Mouse (Mus musculus) heart, embryonic 13.5 days (tissue): ENCODE data around the gene Mrln. TPM values are rescaled to one million over a fixed set of nuclear protein-coding genes. Genes with fewer than 3 reads are reported as not detected.

Experiments
- ATAC-seq: fragments of 200-750 bp; cut with Nextera tagmentation; 2 replicates; pipeline ENCODE4 v1.8.0; 2017; ENCODE audit warnings: moderate TSS enrichment; ENCODE audit not compliant: insufficient number of reproducible peaks, low FRiP score, low TSS enrichment; ENCODE audit errors: extremely low read depth
- H3K27ac ChIP-seq: fragments of 300-500 bp; sonication (generic); replicated peaks from 2 replicates; pipeline ENCODE4 v1.5.1; 2015; ENCODE audit warnings: moderate library complexity, mild to moderate bottlenecking, inconsistent platforms
- H3K27me3 ChIP-seq: fragments of 300-500 bp; sonication (generic); replicated peaks from 2 replicates; pipeline ENCODE4 v1.6.1; 2015; ENCODE audit warnings: mild to moderate bottlenecking, inconsistent platforms
- H3K36me3 ChIP-seq: fragments of 300-500 bp; sonication (generic); 2 replicates; pipeline ENCODE4 v1.6.1; 2015; ENCODE audit warnings: mild to moderate bottlenecking, inconsistent platforms
- H3K4me1 ChIP-seq: fragments of 300-500 bp; sonication (generic); 2 replicates; pipeline ENCODE4 v1.6.1; 2015; ENCODE audit warnings: inconsistent platforms
- H3K4me2 ChIP-seq: fragments of 300-500 bp; sonication (generic); 2 replicates; pipeline ENCODE4 v1.6.1; 2015; ENCODE audit warnings: inconsistent platforms, mild to moderate bottlenecking, moderate library complexity
- H3K4me3 ChIP-seq: fragments of 300-500 bp; sonication (generic); 2 replicates; pipeline ENCODE4 v1.5.1; 2015; ENCODE audit warnings: moderate library complexity, mild to moderate bottlenecking, inconsistent platforms
- H3K9ac ChIP-seq: fragments of 300-500 bp; sonication (generic); 2 replicates; pipeline ENCODE4 v1.6.1; 2015; ENCODE audit warnings: inconsistent platforms, mild to moderate bottlenecking, moderate library complexity
- H3K9me3 ChIP-seq: fragments of 300-500 bp; sonication (generic); 2 replicates; pipeline ENCODE4 v1.6.1; 2016; ENCODE audit warnings: inconsistent platforms
- WGBS: fragments of 180-500 bp; shearing (Covaris S2); methylation state at CpG from one replicate; pipeline ENCODE4 v1.1.7; 2015; ENCODE audit warnings: mixed read lengths; 5-methylcytosine and 5-hydroxymethylcytosine counted together
- polyA plus RNA-seq: library from polyadenylated mRNA; unstranded; fragments of >200 nt; fragmentation: Nextera tagmentation; extraction: Ambion mirVana; gene quantifications from 2 replicates; pipeline ENCODE4 v1.2.1, GENCODE M21; 2015

The Mrln gene
- polyA plus RNA-seq, 1 experiment from 2014 or later, result 0.57 TPM

DNA sequence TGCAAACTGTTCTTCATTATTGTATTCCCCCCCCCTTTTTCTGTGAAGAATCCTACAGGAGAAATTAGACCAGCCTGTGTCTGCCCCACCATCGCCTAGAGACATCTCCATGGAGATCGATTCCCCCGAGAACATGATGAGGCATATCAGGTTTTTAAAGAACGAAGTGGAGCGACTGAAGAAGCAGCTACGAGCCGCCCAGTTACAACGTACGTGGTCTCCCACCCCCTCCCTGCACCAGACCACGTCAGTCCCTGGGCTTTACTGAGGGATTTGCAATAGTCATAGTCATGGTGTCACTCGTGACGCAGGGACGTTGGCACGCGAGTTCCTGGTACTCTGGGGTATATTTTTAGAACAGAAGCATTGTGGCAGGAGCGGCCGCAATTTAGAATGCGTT lies 35.4 kb upstream of the Mrln start:
- Histone ChIP-seq H3K9ac (peak overlapping the region; percentile 29), H3K4me1 (peaks cover 63% of the 10 kb centered on the region), H3K4me3 (no peak overlapping the region), H3K27me3 (no peaks in the 10 kb centered on the region), H3K9me3 (no peaks in the 10 kb centered on the region), H3K36me3 (peaks cover 65% of the 10 kb centered on the region), H3K4me2 (peak overlapping the region; percentile 35), H3K27ac (peak overlapping the region; percentile 63)
- 50% methylated on average over 18 of the region's 18 CpGs for WGBS
- ATAC-seq, result no peak

DNA sequence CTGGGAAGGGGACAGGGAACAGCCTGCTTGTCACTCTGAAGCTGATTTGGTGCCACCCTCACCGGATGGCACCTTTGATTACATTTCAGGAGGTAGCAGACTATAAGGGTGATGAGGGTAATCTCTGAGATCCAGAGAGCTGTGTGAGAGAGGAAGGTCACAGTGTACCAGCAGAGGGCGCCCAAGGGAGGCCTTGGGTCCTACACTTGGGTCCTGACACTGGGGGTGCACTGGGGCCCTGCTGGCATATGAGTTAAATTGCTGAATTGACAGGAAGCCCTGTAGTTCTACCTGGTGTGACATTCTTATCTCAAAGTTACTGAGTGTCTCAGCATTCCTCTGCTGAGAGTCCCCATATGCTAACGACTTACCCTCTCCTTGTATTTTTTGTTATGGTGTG lies 31.1 kb upstream of the Mrln start:
- H3K4me2 ChIP-seq, result no peak overlapping the region
- no peak for ATAC-seq
- no peaks in the 10 kb centered on the region for H3K27me3 ChIP-seq
- peaks cover 92% of the 10 kb centered on the region for H3K36me3 ChIP-seq
- peaks cover 30% of the 10 kb centered on the region for H3K4me1 ChIP-seq
- H3K27ac ChIP-seq, result 0 out of 2 replicates have a peak overlapping the region, but pooled peaks have one; percentile 15
- no peak overlapping the region for H3K4me3 ChIP-seq
- no peaks in the 10 kb centered on the region for H3K9me3 ChIP-seq
- WGBS, result 45% methylated on average over 3 of the region's 3 CpGs
- H3K9ac ChIP-seq, result no peak overlapping the region

GRCm38 (mm10) chr10:70174494-70175190 lies 29.8 kb upstream of the Mrln start:
- Histone ChIP-seq H3K27ac (no peak overlapping the region), H3K9me3 (no peaks in the 10 kb centered on the region), H3K4me1 (peaks cover 17% of the 10 kb centered on the region; the same call in 1 of the 2 replicates), H3K9ac (no peak overlapping the region; the same call in 1 of the 2 replicates), H3K4me3 (no peak overlapping the region), H3K4me2 (no peak overlapping the region), H3K36me3 (peaks cover 91% of the 10 kb centered on the region), H3K27me3 (no peaks in the 10 kb centered on the region)
- no peak for ATAC-seq
- 76% methylated on average over 16 of the region's 16 CpGs for WGBS

DNA sequence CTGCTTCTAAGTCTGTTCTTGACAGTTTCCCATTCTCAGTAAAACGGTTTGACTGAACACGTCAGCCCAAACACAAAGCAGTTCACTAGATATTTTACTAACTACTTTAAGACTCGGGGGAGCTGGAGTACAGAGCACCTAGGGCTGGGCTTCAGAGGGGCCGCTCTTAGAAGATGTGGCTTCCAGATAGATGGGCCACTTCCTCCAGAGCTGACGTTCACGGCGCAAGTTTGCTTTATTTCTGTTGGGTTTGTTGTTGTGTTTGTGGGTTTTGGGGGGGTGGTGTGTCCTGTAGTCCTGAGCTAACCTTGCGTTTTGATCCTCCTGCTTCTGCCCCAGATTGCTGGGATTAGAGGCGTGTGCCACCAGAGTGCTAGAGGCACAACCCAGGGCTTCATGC lies 23.7 kb upstream of the Mrln start:
- Histone ChIP-seq H3K4me3 (no peak overlapping the region), H3K9me3 (no peaks in the 10 kb centered on the region), H3K27ac (0 out of 2 replicates have a peak overlapping the region, but pooled peaks have one; percentile 15), H3K4me1 (peaks cover 34% of the 10 kb centered on the region), H3K36me3 (peaks cover 68% of the 10 kb centered on the region), H3K27me3 (no peaks in the 10 kb centered on the region), H3K9ac (no peak overlapping the region), H3K4me2 (no peak overlapping the region)
- no peak for ATAC-seq
- 82% methylated on average over 9 of the region's 9 CpGs for WGBS

GRCm38 (mm10) chr10:70181279-70181972 lies 23.0 kb upstream of the Mrln start:
- H3K27ac ChIP-seq, result peak overlapping the region; percentile 15; the same call in 1 of the 2 replicates
- H3K9ac ChIP-seq, result no peak overlapping the region
- WGBS, result 79% methylated on average over 11 of the region's 11 CpGs
- H3K4me1 ChIP-seq, result peaks cover 37% of the 10 kb centered on the region
- no peaks in the 10 kb centered on the region for H3K27me3 ChIP-seq
- ATAC-seq, result 0 out of 2 replicates have a peak, but pooled peaks have one; percentile 19
- H3K9me3 ChIP-seq, result no peaks in the 10 kb centered on the region
- H3K36me3 ChIP-seq, result peaks cover 68% of the 10 kb centered on the region
- H3K4me3 ChIP-seq, result no peak overlapping the region
- H3K4me2 ChIP-seq, result no peak overlapping the region

DNA sequence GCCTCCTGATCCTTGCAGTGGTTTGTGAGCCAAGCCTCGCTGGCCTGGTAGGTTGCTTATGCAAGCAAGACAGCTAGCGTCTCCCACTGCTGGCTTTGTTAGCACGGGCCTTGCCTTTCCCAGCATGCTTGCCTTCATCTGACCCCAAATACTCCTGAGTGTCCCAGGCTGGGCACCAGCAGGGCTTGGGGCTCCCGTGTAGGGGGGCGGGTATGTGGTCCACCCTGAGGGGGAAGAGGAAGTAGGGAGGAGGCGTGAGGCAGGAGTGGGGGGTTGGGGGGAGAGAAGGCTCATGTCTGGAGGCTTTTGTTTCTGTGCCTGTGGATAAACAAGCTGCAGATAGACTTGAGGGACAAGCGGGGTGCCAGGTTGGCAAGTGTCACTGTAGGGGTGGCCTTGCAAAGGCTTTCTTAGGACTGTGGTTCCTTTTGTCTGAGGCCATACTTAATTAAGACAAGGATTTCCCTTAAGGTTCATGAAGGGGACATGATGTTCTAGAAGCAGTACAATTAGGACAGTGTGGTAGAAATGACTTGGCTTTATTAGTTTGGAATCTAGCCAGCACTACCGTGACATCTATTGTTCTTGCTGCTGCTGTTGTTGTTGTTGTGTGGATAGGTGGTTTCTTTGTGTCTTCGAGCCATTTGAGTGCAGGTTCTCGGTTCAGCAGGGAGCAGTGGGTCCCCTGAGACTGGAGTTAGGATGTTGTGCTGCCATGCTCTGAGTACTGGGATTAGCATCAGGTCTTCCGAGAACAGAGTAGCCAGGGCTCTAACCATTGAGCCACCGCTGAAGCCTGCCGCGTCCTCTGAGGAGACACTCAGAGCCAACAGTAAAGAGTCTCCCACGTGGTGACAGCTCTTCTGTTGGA lies 21.0 kb upstream of the Mrln start:
- ATAC-seq, result no peak
- WGBS, result 63% methylated on average over 15 of the region's 15 CpGs
- no peaks in the 10 kb centered on the region for H3K9me3 ChIP-seq
- H3K27me3 ChIP-seq, result no peaks in the 10 kb centered on the region
- no peak overlapping the region for H3K9ac ChIP-seq
- H3K4me3 ChIP-seq, result no peak overlapping the region
- H3K36me3 ChIP-seq, result peaks cover 67% of the 10 kb centered on the region
- H3K4me1 ChIP-seq, result peaks cover 37% of the 10 kb centered on the region
- no peak overlapping the region for H3K4me2 ChIP-seq
- peak overlapping the region; percentile 48 for H3K27ac ChIP-seq

DNA sequence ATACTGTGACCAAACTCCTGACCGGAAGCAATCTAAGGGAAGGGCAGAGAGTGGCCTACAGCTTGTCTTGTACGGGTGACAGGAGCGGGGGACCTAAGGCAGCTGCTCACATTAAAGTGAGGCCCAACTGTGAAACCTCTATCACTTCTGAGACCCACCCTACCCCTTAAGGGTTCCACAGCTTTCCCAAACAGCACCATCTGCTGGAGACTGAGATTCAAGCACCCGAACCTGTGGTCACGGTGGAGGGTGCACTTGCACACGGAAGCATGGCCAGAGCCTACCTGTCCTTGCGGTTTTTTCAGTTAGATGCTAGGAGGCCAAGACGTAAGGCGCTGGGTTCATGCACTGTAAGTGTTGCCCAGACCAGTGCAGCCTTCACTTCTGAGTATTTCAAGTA lies 18.3 kb upstream of the Mrln start:
- no peaks in the 10 kb centered on the region for H3K27me3 ChIP-seq
- 64% methylated on average over 9 of the region's 9 CpGs for WGBS
- 0 out of 2 replicates have a peak overlapping the region, but pooled peaks have one; percentile 14 for H3K27ac ChIP-seq
- H3K4me1 ChIP-seq, result peaks cover 33% of the 10 kb centered on the region
- ATAC-seq, result no peak
- H3K36me3 ChIP-seq, result peaks cover 72% of the 10 kb centered on the region
- no peak overlapping the region for H3K4me3 ChIP-seq
- H3K9ac ChIP-seq, result no peak overlapping the region
- no peak overlapping the region for H3K4me2 ChIP-seq
- no peaks in the 10 kb centered on the region for H3K9me3 ChIP-seq

DNA sequence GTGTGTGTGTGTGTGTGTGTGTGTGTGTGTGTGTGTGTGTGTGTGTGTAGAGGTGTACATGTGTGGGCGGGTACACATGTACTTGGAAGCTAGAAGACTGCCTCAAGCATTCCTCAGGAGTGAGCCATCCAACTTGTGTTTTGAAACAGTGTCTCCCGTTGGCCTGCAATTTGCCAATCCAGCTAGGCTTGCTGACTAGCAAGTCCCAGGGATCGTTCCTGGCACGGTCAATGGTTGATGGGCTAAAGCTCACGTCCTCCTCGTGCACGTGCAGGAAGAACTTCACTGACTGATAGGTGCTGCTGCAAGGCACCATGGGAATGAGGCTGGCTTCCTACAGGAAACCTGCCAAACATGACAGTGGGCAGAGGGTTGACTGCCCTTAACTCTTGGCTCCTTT lies 17.9 kb upstream of the Mrln start:
- no peak for ATAC-seq
- Histone ChIP-seq H3K4me3 (no peak overlapping the region), H3K36me3 (peaks cover 72% of the 10 kb centered on the region), H3K9me3 (no peaks in the 10 kb centered on the region), H3K9ac (no peak overlapping the region), H3K27me3 (no peaks in the 10 kb centered on the region), H3K4me1 (peaks cover 28% of the 10 kb centered on the region), H3K27ac (no peak overlapping the region), H3K4me2 (no peak overlapping the region)
- 82% methylated on average over 7 of the region's 7 CpGs for WGBS

DNA sequence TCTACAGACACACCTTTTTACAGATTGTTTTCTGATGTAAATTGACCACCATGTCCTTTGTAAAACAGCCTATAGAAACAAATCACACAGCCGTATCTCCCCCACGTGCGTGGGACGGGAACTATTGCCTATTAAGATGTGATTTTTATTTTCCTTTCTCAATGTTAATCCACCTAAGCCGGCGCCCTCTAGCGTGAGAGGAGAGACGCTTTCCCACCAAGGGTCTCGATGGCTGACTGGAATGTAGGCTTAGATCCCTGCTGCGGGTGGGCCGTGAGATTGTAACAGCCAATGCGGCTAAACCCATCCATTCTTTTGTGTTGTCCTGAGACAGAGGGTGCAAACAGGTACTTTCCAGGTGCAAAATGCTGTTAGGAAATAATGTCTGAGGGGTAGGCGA lies 14.6 kb upstream of the Mrln start:
- Histone ChIP-seq H3K9me3 (no peaks in the 10 kb centered on the region), H3K27ac (no peak overlapping the region), H3K36me3 (peaks cover 86% of the 10 kb centered on the region), H3K27me3 (no peaks in the 10 kb centered on the region), H3K9ac (no peak overlapping the region), H3K4me2 (no peak overlapping the region), H3K4me1 (peaks cover 8% of the 10 kb centered on the region; the same call in 1 of the 2 replicates), H3K4me3 (no peak overlapping the region)
- no peak for ATAC-seq
- WGBS, result 80% methylated on average over 13 of the region's 13 CpGs

- ATAC-seq, result no peak
Observed at GRCm38 (mm10) chr10:70194283-70194682, 10.2 kb upstream of the Mrln start.

GRCm38 (mm10) chr10:70195279-70195678 lies 9.2 kb upstream of the Mrln start:
- peaks cover 11% of the 10 kb centered on the region for H3K4me1 ChIP-seq
- no peak for ATAC-seq
- H3K27me3 ChIP-seq, result no peaks in the 10 kb centered on the region
- H3K4me2 ChIP-seq, result no peak overlapping the region
- no peak overlapping the region for H3K9ac ChIP-seq
- H3K27ac ChIP-seq, result no peak overlapping the region
- H3K4me3 ChIP-seq, result no peak overlapping the region
- peaks cover 43% of the 10 kb centered on the region for H3K36me3 ChIP-seq
- H3K9me3 ChIP-seq, result no peaks in the 10 kb centered on the region
- WGBS, result 72% methylated on average over 7 of the region's 7 CpGs

More at GRCm38 (mm10) chr10:70194283-70194682, 10.2 kb upstream of the Mrln start:
- no peak overlapping the region for H3K4me3 ChIP-seq
- no peaks in the 10 kb centered on the region for H3K27me3 ChIP-seq
- no peak overlapping the region for H3K27ac ChIP-seq
- 66% methylated on average over 9 of the region's 9 CpGs for WGBS
- no peaks in the 10 kb centered on the region for H3K9me3 ChIP-seq
- H3K36me3 ChIP-seq, result peaks cover 53% of the 10 kb centered on the region
- no peak overlapping the region for H3K4me2 ChIP-seq
- no peak overlapping the region for H3K9ac ChIP-seq
- H3K4me1 ChIP-seq, result peaks cover 11% of the 10 kb centered on the region
